Mouse (Mus musculus): ENCODE measurements around the gene Commd6.
"Not testable (repeated sequence)": the region's sequence is repeated elsewhere in the genome, so short reads cannot be mapped to it uniquely, and the experiment has no call there.

Gene Commd6

GRCm38 (mm10) chr14:101608519-101609368 is 31.7 kb downstream of the Commd6 start, which contains the start of gene Tbc1d4:
TSS of gene Tbc1d4 (minus strand) at chr14:101609191.
- DNase-seq, result peak; percentile 88 to 91

- DNase-seq, result peak; percentile 8 to 19
These were observed 32.6 kb downstream of the Commd6 start for GRCm38 (mm10) chr14:101607631-101608518.

GRCm38 (mm10) chr14:101605843-101606242 is 34.6 kb downstream of the Commd6 start:
- DNase-seq, result no peak

GRCm38 (mm10) chr14:101602851-101603250 is 37.6 kb downstream of the Commd6 start:
- DNase-seq, result peak in 1 of 2 experiments; percentile 10

GRCm38 (mm10) chr14:101597096-101597715 is 43.3 kb downstream of the Commd6 start:
- DNase-seq, result no peak

- DNase-seq, result no peak
These were observed 43.8 kb downstream of the Commd6 start for GRCm38 (mm10) chr14:101596691-101597090.

GRCm38 (mm10) chr14:101595301-101596080 is 45.0 kb downstream of the Commd6 start:
- DNase-seq, result peak in 1 of 2 experiments; percentile 20

- DNase-seq, result no peak
These were observed 46.5 kb downstream of the Commd6 start for GRCm38 (mm10) chr14:101594001-101594400.

- DNase-seq, result no peak
These were observed 47.1 kb downstream of the Commd6 start for GRCm38 (mm10) chr14:101593340-101593739.

GRCm38 (mm10) chr14:101591101-101591500 is 49.4 kb downstream of the Commd6 start:
- no peak for DNase-seq

- not testable (repeated sequence) for DNase-seq
These were observed 52.1 kb downstream of the Commd6 start for GRCm38 (mm10) chr14:101588209-101588991.

GRCm38 (mm10) chr14:101587366-101588040 is 53.0 kb downstream of the Commd6 start:
- not testable (repeated sequence) for DNase-seq

- no peak for DNase-seq
These were observed 54.4 kb downstream of the Commd6 start for GRCm38 (mm10) chr14:101586096-101586495.

Data from lung, adult 18-20 months (tissue).